Mouse (Mus musculus): ENCODE results near the gene Avpr1a. TPM values are rescaled to one million over a fixed set of nuclear protein-coding genes. Genes with fewer than 3 reads are reported as not detected.

Avpr1a gene
- polyA plus RNA-seq, 1 experiment from 2014 or later: 2.9 TPM

DNA sequence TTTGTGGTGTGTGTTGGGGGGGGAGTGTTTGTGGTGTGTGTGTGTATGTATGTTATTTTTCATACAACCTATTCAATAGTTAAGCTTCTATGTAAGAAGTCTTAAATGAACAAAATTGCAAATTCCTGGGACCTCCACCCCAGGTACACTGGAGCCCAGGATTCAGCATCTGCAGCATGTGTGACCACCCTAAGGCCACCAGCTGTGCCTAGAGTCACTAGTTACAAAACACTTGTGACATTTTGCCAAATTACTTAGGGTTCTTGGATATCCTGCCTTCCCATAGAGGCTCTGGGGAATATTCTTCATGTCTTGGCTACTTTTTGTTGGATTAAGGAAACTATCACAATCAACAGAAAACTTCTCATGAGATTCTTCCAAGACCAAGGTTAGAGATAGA lies 1.6 kb downstream of the Avpr1a start:
- no peak overlapping the region for H3K27ac ChIP-seq (ENCODE audit: low read depth)
- H3K4me3 ChIP-seq (ENCODE audit: low read depth, low read length): peak overlapping the region; percentile 58; the same call in 1 of the 2 replicates
- peak overlapping the region; percentile 96 for H3K4me2 ChIP-seq (ENCODE audit: low read length)
- H3K27me3 ChIP-seq (replicated peaks; ENCODE audit: control insufficient read depth, insufficient read depth, low read length): peaks cover 37% of the 10 kb centered on the region
- DNase-seq (ENCODE audit: low spot score) (no peak), ATAC-seq (replicated peaks; ENCODE audit: low FRiP score, low TSS enrichment, low read depth) (no peak)
- no peak overlapping the region for H3K9ac ChIP-seq (ENCODE audit: low read length)
- peaks cover 4% of the 10 kb centered on the region; the same call in 1 of the 2 replicates for H3K4me1 ChIP-seq (replicated peaks; ENCODE audit: control insufficient read depth, insufficient read depth, low read length)
- H3K36me3 ChIP-seq (ENCODE audit: control insufficient read depth, insufficient read depth, low read length): no peaks in the 10 kb centered on the region
- no peaks in the 10 kb centered on the region for H3K9me3 ChIP-seq (ENCODE audit: control insufficient read depth, low read length)

GRCm38 (mm10) chr10:122453466-122453865 lies 5.2 kb downstream of the Avpr1a start:
- Histone ChIP-seq H3K4me1 (replicated peaks; ENCODE audit: control insufficient read depth, insufficient read depth, low read length) (peaks cover 2% of the 10 kb centered on the region; the same call in 1 of the 2 replicates), H3K4me3 (ENCODE audit: low read depth, low read length) (no peak overlapping the region), H3K4me2 (ENCODE audit: low read length) (no peak overlapping the region), H3K9me3 (ENCODE audit: control insufficient read depth, low read length) (no peaks in the 10 kb centered on the region), H3K36me3 (ENCODE audit: control insufficient read depth, insufficient read depth, low read length) (no peaks in the 10 kb centered on the region), H3K27ac (ENCODE audit: low read depth) (no peak overlapping the region), H3K27me3 (replicated peaks; ENCODE audit: control insufficient read depth, insufficient read depth, low read length) (peaks cover 26% of the 10 kb centered on the region), H3K9ac (ENCODE audit: low read length) (no peak overlapping the region)
- WGBS: 68% methylated on average over 3 of the region's 3 CpGs
- ATAC-seq (replicated peaks; ENCODE audit: low FRiP score, low TSS enrichment, low read depth) (no peak), DNase-seq (ENCODE audit: low spot score) (no peak)

DNA sequence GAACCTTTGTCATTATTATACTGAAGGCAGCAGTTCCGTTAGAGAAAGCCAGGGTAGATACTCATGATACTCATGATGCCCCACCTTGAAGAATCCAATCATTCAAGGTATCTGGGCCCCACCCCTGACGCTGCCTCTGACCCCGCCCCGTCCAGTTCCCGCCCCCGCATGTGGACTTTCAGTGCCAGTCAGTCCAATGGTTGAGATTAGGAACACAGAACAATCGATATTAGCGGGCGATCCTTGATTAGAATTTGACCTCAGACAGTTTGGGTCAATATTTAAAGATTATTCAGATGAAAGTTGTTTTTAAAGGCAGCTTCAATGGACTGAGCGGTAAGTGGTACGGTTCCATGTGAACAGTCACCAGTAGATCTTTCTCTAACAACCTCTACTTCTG lies 7.5 kb downstream of the Avpr1a start:
- no peak for ATAC-seq (replicated peaks; ENCODE audit: low FRiP score, low TSS enrichment, low read depth)
- no peak overlapping the region for H3K27ac ChIP-seq (ENCODE audit: low read depth)
- WGBS: 88% methylated on average over 11 of the region's 11 CpGs

DNA sequence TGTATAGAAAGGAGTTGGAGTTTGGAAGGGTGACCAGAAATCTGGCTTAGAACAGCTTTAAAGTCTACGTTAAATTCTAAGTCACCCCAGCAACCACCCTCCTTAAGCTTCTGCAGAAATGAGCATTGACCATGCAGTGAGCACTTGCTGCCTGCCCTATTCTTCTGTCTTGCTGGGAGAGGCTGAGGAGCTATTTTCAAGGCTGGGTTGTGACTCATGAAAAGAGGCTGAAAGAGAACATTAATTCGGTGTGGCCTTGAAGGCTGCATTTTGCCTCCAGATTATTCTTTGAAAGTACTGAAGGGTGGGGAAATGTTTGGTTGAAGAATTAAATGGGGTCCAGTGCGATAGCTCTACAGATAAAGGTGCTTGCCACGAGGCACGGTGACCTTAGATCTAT lies 28.5 kb downstream of the Avpr1a start:
- no peak overlapping the region for H3K9ac ChIP-seq (ENCODE audit: low read length)
- H3K9me3 ChIP-seq (ENCODE audit: control insufficient read depth, low read length): no peaks in the 10 kb centered on the region
- no peaks in the 10 kb centered on the region for H3K4me1 ChIP-seq (replicated peaks; ENCODE audit: control insufficient read depth, insufficient read depth, low read length)
- ATAC-seq (replicated peaks; ENCODE audit: low FRiP score, low TSS enrichment, low read depth) (no peak), DNase-seq (ENCODE audit: low spot score) (no peak)
- H3K4me3 ChIP-seq (ENCODE audit: low read depth, low read length): no peak overlapping the region
- no peaks in the 10 kb centered on the region for H3K36me3 ChIP-seq (ENCODE audit: control insufficient read depth, insufficient read depth, low read length)
- WGBS: 89% methylated on average over 5 of the region's 5 CpGs
- H3K27me3 ChIP-seq (replicated peaks; ENCODE audit: control insufficient read depth, insufficient read depth, low read length): no peaks in the 10 kb centered on the region
- H3K4me2 ChIP-seq (ENCODE audit: low read length): no peak overlapping the region
- no peak overlapping the region for H3K27ac ChIP-seq (ENCODE audit: low read depth)

More for the DNA sequence above, 7.5 kb downstream of the Avpr1a start:
- Histone ChIP-seq H3K9ac (ENCODE audit: low read length) (no peak overlapping the region), H3K4me3 (ENCODE audit: low read depth, low read length) (no peak overlapping the region), H3K9me3 (ENCODE audit: control insufficient read depth, low read length) (no peaks in the 10 kb centered on the region), H3K27me3 (replicated peaks; ENCODE audit: control insufficient read depth, insufficient read depth, low read length) (peaks cover 5% of the 10 kb centered on the region; the same call in 1 of the 2 replicates), H3K4me2 (ENCODE audit: low read length) (no peak overlapping the region), H3K36me3 (ENCODE audit: control insufficient read depth, insufficient read depth, low read length) (no peaks in the 10 kb centered on the region), H3K4me1 (replicated peaks; ENCODE audit: control insufficient read depth, insufficient read depth, low read length) (no peaks in the 10 kb centered on the region; the same call in 1 of the 2 replicates)
- no peak for DNase-seq (ENCODE audit: low spot score)

- Histone ChIP-seq H3K36me3 (ENCODE audit: control insufficient read depth, insufficient read depth, low read length) (no peaks in the 10 kb centered on the region), H3K9ac (ENCODE audit: low read length) (no peak overlapping the region), H3K9me3 (ENCODE audit: control insufficient read depth, low read length) (no peaks in the 10 kb centered on the region), H3K4me3 (ENCODE audit: low read depth, low read length) (no peak overlapping the region), H3K27ac (ENCODE audit: low read depth) (no peak overlapping the region; the same call in 1 of the 2 replicates), H3K4me2 (ENCODE audit: low read length) (no peak overlapping the region), H3K27me3 (replicated peaks; ENCODE audit: control insufficient read depth, insufficient read depth, low read length) (no peaks in the 10 kb centered on the region), H3K4me1 (replicated peaks; ENCODE audit: control insufficient read depth, insufficient read depth, low read length) (peaks cover 4% of the 10 kb centered on the region; the same call in 1 of the 2 replicates)
- DNase-seq (ENCODE audit: low spot score): no peak
- 34% methylated on average over 2 of the region's 2 CpGs for WGBS
- 0 out of 2 replicates have a peak, but pooled peaks have one; percentile 64 for ATAC-seq (replicated peaks; ENCODE audit: low FRiP score, low TSS enrichment, low read depth)
Observed at GRCm38 (mm10) chr10:122498551-122498950, 50.3 kb downstream of the Avpr1a start.

- Histone ChIP-seq H3K27me3 (replicated peaks; ENCODE audit: control insufficient read depth, insufficient read depth, low read length) (no peaks in the 10 kb centered on the region), H3K27ac (ENCODE audit: low read depth) (no peak overlapping the region), H3K4me1 (replicated peaks; ENCODE audit: control insufficient read depth, insufficient read depth, low read length) (peaks cover 4% of the 10 kb centered on the region; the same call in 1 of the 2 replicates), H3K4me3 (ENCODE audit: low read depth, low read length) (no peak overlapping the region), H3K36me3 (ENCODE audit: control insufficient read depth, insufficient read depth, low read length) (no peaks in the 10 kb centered on the region), H3K9ac (ENCODE audit: low read length) (no peak overlapping the region), H3K9me3 (ENCODE audit: control insufficient read depth, low read length) (no peaks in the 10 kb centered on the region), H3K4me2 (ENCODE audit: low read length) (no peak overlapping the region)
- ATAC-seq (replicated peaks; ENCODE audit: low FRiP score, low TSS enrichment, low read depth) (no peak), DNase-seq (ENCODE audit: low spot score) (no peak)
- 76% methylated on average over 6 of the region's 6 CpGs for WGBS
Observed at GRCm38 (mm10) chr10:122499306-122499705, 51.0 kb downstream of the Avpr1a start.

Other genes starting within 250 kb of the Avpr1a start
- gene Ppm1h, start 230.3 kb downstream of the Avpr1a start, polyA plus RNA-seq (2014; fragmentation: Nextera tagmentation; extraction: Ambion mirVana): 12.4 and 13.2 TPM in 2 replicates

Measured in intestine, embryonic 14.5 days (tissue).